Mouse (Mus musculus) liver, embryonic 16.5 days (tissue): ENCODE measurements at regions not wholly inside any gene's neighbourhood (a gene's known extent, or its start where the extent isn't known, plus 50 kb on each side); places are given as distances from the start of the nearest gene placed in this dataset.

Source experiments
- ATAC-seq: fragments of 200-750 bp; cut with Nextera tagmentation; 2 replicates; pipeline ENCODE4 v1.8.0; 2017; ENCODE audit warnings: low read depth, mild to moderate bottlenecking, moderate number of reproducible peaks, moderate library complexity
- H3K27ac ChIP-seq: fragments of 300-500 bp; sonication (generic); 2 replicates; pipeline ENCODE4 v1.5.1; 2014; ENCODE audit warnings: mild to moderate bottlenecking, low read length
- H3K27me3 ChIP-seq: fragments of 300-500 bp; sonication (generic); 2 replicates; pipeline ENCODE4 v1.6.1; 2014; ENCODE audit warnings: low read depth, low read length, mixed read lengths; ENCODE audit not compliant: control insufficient read depth, insufficient read depth
- H3K36me3 ChIP-seq: fragments of 300-500 bp; sonication (generic); 2 replicates; pipeline ENCODE4 v1.6.1; 2014; ENCODE audit warnings: mild to moderate bottlenecking; ENCODE audit not compliant: control insufficient read depth, insufficient read depth
- H3K4me1 ChIP-seq: fragments of 300-500 bp; sonication (generic); 2 replicates; pipeline ENCODE4 v1.6.1; 2014; ENCODE audit warnings: low read depth, low read length, mixed read lengths; ENCODE audit not compliant: control insufficient read depth
- H3K4me2 ChIP-seq: fragments of 300-500 bp; sonication (generic); 2 replicates; pipeline ENCODE4 v1.6.1; 2014; ENCODE audit warnings: low read depth, low read length, mixed read lengths
- H3K4me3 ChIP-seq: fragments of 300-500 bp; sonication (generic); 2 replicates; pipeline ENCODE4 v1.5.1; 2014; ENCODE audit warnings: low read depth, mild to moderate bottlenecking, low read length
- H3K9ac ChIP-seq: fragments of 300-500 bp; sonication (generic); 2 replicates; pipeline ENCODE4 v1.6.1; 2014; ENCODE audit warnings: low read depth, low read length
- H3K9me3 ChIP-seq: fragments of 300-500 bp; sonication (generic); replicated peaks from 2 replicates; pipeline ENCODE4 v1.6.1; 2016; ENCODE audit warnings: low read length; ENCODE audit not compliant: control insufficient read depth
- WGBS: fragments of 180-500 bp; shearing (Covaris S2); extraction: QIAGEN DNeasy Blood & Tissue Kit; methylation state at CpG from one replicate; pipeline ENCODE4 v1.1.7; 2014; ENCODE audit not compliant: insufficient replicate concordance; 5-methylcytosine and 5-hydroxymethylcytosine counted together

GRCm38 (mm10) chr12:36817938-36818337 lies 290.4 kb upstream of the Meox2 start:
- Histone ChIP-seq H3K9me3 (no peaks in the 10 kb centered on the region), H3K36me3 (no peaks in the 10 kb centered on the region), H3K9ac (no peak overlapping the region), H3K27me3 (no peaks in the 10 kb centered on the region), H3K27ac (no peak overlapping the region), H3K4me3 (no peak overlapping the region), H3K4me1 (no peaks in the 10 kb centered on the region), H3K4me2 (no peak overlapping the region)
- WGBS = 59% methylated on average over 2 of the region's 2 CpGs
- no peak for ATAC-seq

DNA sequence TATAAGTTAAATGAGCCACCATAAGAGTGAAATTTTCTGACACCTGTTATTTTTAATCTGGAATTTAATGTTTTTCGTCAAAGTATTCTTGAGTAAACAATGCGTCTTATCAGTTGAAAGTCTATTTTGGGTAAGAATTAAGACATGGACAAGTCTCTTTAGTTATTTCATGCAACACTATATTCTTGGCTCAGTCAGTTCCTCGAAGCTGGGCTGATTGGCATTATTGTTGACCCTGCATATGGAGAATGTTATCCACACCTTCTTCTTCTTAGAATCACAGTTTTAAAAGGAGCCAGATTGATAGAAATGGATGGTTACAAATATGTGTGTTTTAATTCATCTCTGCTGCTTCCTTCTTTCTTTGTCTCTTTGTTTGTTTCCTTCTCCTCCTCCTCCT lies 289.5 kb upstream of the Meox2 start:
- no peak for ATAC-seq
- Histone ChIP-seq H3K36me3 (no peaks in the 10 kb centered on the region), H3K27me3 (no peaks in the 10 kb centered on the region), H3K4me3 (no peak overlapping the region), H3K9me3 (no peaks in the 10 kb centered on the region), H3K4me2 (no peak overlapping the region), H3K27ac (no peak overlapping the region), H3K4me1 (no peaks in the 10 kb centered on the region), H3K9ac (no peak overlapping the region)
- WGBS = 52% methylated on average over 3 of the region's 3 CpGs

DNA sequence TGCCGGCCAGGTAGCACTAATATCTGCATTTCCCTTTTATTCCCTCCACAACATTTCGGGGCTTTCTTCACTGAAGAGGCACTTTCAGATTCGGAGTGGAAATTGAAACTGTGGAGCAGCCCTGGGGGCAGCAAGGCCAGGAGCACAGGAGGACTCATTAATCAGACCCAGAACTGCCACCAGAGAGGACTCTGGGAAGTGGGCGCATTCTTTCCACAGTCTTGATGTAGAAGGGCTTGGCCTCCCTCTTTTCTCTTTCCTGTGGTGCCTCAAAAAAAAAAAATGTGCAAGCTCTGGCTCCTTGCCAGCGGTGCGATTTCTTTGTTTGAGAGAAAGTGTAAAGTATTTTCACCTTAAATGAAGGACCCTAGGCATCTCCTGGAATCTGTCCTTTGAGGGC lies 281.6 kb upstream of the Meox2 start:
- Histone ChIP-seq H3K9ac (no peak overlapping the region), H3K4me2 (no peak overlapping the region), H3K4me3 (no peak overlapping the region), H3K4me1 (no peaks in the 10 kb centered on the region), H3K27ac (no peak overlapping the region), H3K36me3 (no peaks in the 10 kb centered on the region), H3K9me3 (no peaks in the 10 kb centered on the region), H3K27me3 (no peaks in the 10 kb centered on the region)
- whole genome bisulfite sequencing = 58% methylated on average over 6 of the region's 6 CpGs
- no peak for ATAC-seq

- no peaks in the 10 kb centered on the region for H3K9me3 ChIP-seq
- H3K4me3 ChIP-seq = no peak overlapping the region
- H3K4me1 ChIP-seq = no peaks in the 10 kb centered on the region
- H3K27ac ChIP-seq = no peak overlapping the region
- H3K36me3 ChIP-seq = no peaks in the 10 kb centered on the region
- no peaks in the 10 kb centered on the region for H3K27me3 ChIP-seq
- H3K9ac ChIP-seq = no peak overlapping the region
- no peak overlapping the region for H3K4me2 ChIP-seq
- no peak for ATAC-seq
- WGBS = 48% methylated on average over 14 of the region's 14 CpGs
Measured at GRCm38 (mm10) chr12:36831307-36831997, 276.9 kb upstream of the Meox2 start.

GRCm38 (mm10) chr12:36842957-36843356 lies 265.4 kb upstream of the Meox2 start:
- no peak overlapping the region for H3K9ac ChIP-seq
- WGBS = 51% methylated on average over 1 of the region's 1 CpGs
- no peaks in the 10 kb centered on the region for H3K36me3 ChIP-seq
- no peaks in the 10 kb centered on the region for H3K9me3 ChIP-seq
- no peak overlapping the region for H3K4me3 ChIP-seq
- ATAC-seq = peak; percentile 27; the same call in 1 of the 2 replicates
- no peak overlapping the region for H3K4me2 ChIP-seq
- no peaks in the 10 kb centered on the region for H3K27me3 ChIP-seq
- H3K27ac ChIP-seq = no peak overlapping the region
- H3K4me1 ChIP-seq = no peaks in the 10 kb centered on the region

GRCm38 (mm10) chr12:36845130-36845529 lies 263.2 kb upstream of the Meox2 start:
- Histone ChIP-seq H3K36me3 (no peaks in the 10 kb centered on the region), H3K9me3 (no peaks in the 10 kb centered on the region)

GRCm38 (mm10) chr12:36849086-36849485 lies 259.3 kb upstream of the Meox2 start:
- Histone ChIP-seq H3K27ac (no peak overlapping the region), H3K4me2 (no peak overlapping the region), H3K4me1 (no peaks in the 10 kb centered on the region), H3K4me3 (no peak overlapping the region), H3K27me3 (no peaks in the 10 kb centered on the region), H3K9ac (no peak overlapping the region), H3K9me3 (no peaks in the 10 kb centered on the region), H3K36me3 (no peaks in the 10 kb centered on the region)
- 60% methylated on average over 2 of the region's 2 CpGs for WGBS
- ATAC-seq = no peak

More at GRCm38 (mm10) chr12:36845130-36845529, 263.2 kb upstream of the Meox2 start:
- no peak overlapping the region for H3K9ac ChIP-seq
- no peak overlapping the region for H3K27ac ChIP-seq
- H3K27me3 ChIP-seq = no peaks in the 10 kb centered on the region
- H3K4me3 ChIP-seq = no peak overlapping the region
- H3K4me1 ChIP-seq = no peaks in the 10 kb centered on the region
- H3K4me2 ChIP-seq = no peak overlapping the region
- no peak for ATAC-seq

GRCm38 (mm10) chr12:36863113-36863512 lies 245.2 kb upstream of the Meox2 start:
- no peak overlapping the region for H3K4me2 ChIP-seq
- WGBS = 67% methylated on average over 7 of the region's 7 CpGs
- H3K36me3 ChIP-seq = no peaks in the 10 kb centered on the region
- no peak overlapping the region for H3K4me3 ChIP-seq
- no peak for ATAC-seq
- no peaks in the 10 kb centered on the region for H3K4me1 ChIP-seq
- H3K27ac ChIP-seq = no peak overlapping the region
- no peak overlapping the region for H3K9ac ChIP-seq
- H3K27me3 ChIP-seq = no peaks in the 10 kb centered on the region
- H3K9me3 ChIP-seq = no peaks in the 10 kb centered on the region

- no peak for ATAC-seq
- no peak overlapping the region for H3K27ac ChIP-seq
- H3K36me3 ChIP-seq = no peaks in the 10 kb centered on the region
- H3K9ac ChIP-seq = no peak overlapping the region
- 74% methylated on average over 1 of the region's 1 CpGs for WGBS
- no peaks in the 10 kb centered on the region for H3K9me3 ChIP-seq
- H3K4me2 ChIP-seq = no peak overlapping the region
- H3K4me3 ChIP-seq = no peak overlapping the region
- H3K27me3 ChIP-seq = no peaks in the 10 kb centered on the region
- no peaks in the 10 kb centered on the region for H3K4me1 ChIP-seq
Measured at GRCm38 (mm10) chr12:36880724-36881123, 227.6 kb upstream of the Meox2 start.
